Mouse (Mus musculus) midbrain, embryonic 12.5 days (tissue): ENCODE measurements around the gene Gm20388. TPM values are rescaled to one million over a fixed set of nuclear protein-coding genes. Genes with fewer than 3 reads are reported as not detected.

Experiments used
- ATAC-seq: fragments of 200-750 bp; cut with Nextera tagmentation; 2 replicates; pipeline ENCODE4 v1.8.0; 2017; ENCODE audit warnings: low read depth, moderate TSS enrichment, moderate library complexity; ENCODE audit not compliant: low FRiP score
- H3K27ac ChIP-seq: fragments of 300-500 bp; sonication (generic); replicated peaks from 2 replicates; pipeline ENCODE4 v1.5.1; 2016; ENCODE audit warnings: mild to moderate bottlenecking
- H3K27me3 ChIP-seq: fragments of 300-500 bp; sonication (generic); 2 replicates; pipeline ENCODE4 v1.6.1; 2016; ENCODE audit warnings: mild to moderate bottlenecking
- H3K36me3 ChIP-seq: fragments of 300-500 bp; sonication (generic); 2 replicates; pipeline ENCODE4 v1.6.1; 2016
- H3K4me1 ChIP-seq: fragments of 300-500 bp; sonication (generic); 2 replicates; pipeline ENCODE4 v1.6.1; 2016
- H3K4me2 ChIP-seq: fragments of 300-500 bp; sonication (generic); replicated peaks from 2 replicates; pipeline ENCODE4 v1.6.1; 2016; ENCODE audit warnings: mild to moderate bottlenecking, moderate library complexity
- H3K4me3 ChIP-seq: fragments of 300-500 bp; sonication (generic); 2 replicates; pipeline ENCODE4 v1.5.1; 2016; ENCODE audit warnings: mild to moderate bottlenecking
- H3K9ac ChIP-seq: fragments of 300-500 bp; sonication (generic); replicated peaks from 2 replicates; pipeline ENCODE4 v1.6.1; 2016; ENCODE audit warnings: mild to moderate bottlenecking, moderate library complexity
- H3K9me3 ChIP-seq: fragments of 300-500 bp; sonication (generic); 2 replicates; pipeline ENCODE4 v1.6.1; 2016; ENCODE audit warnings: mild to moderate bottlenecking
- WGBS: fragments of 180-500 bp; shearing (Covaris S2); methylation state at CpG from one replicate; pipeline ENCODE4 v1.1.7; 2016; 5-methylcytosine and 5-hydroxymethylcytosine counted together
- polyA plus RNA-seq: library from polyadenylated mRNA; unstranded; fragments of >200 nt; fragmentation: Nextera tagmentation; extraction: Ambion mirVana; gene quantifications from 2 replicates; pipeline ENCODE4 v1.2.1, GENCODE M21; 2016

Gm20388 gene
- polyA plus RNA-seq, 1 experiment from 2014 or later, result not detected

DNA sequence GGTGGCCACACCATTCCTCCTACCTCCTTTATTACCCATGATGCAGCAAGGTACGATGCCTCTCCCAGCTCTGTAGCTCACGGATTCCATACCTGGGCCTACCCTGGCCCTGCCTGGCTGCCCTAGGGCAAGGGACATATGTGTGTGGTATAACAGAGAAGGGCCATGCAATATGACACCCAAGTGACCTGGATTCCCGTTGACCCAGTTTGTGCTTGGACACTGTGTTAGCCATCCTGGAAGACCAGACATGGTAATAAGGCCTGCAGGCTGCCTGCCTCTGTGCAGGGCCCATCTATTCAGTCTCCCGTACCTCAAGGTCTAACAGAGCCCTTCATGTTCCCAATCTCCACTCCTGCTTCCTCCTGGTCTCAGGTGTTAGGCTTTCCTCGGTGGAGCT, 517.9 kb downstream of the Gm20388 start:
- 86% methylated on average over 5 of the region's 5 CpGs for WGBS
- no peak overlapping the region for H3K27ac ChIP-seq
- no peak overlapping the region for H3K9ac ChIP-seq
- ATAC-seq, result no peak
- H3K36me3 ChIP-seq, result no peaks in the 10 kb centered on the region
- H3K27me3 ChIP-seq, result peaks cover 34% of the 10 kb centered on the region
- no peak overlapping the region for H3K4me2 ChIP-seq
- no peak overlapping the region for H3K4me3 ChIP-seq
- H3K4me1 ChIP-seq, result peaks cover 59% of the 10 kb centered on the region
- H3K9me3 ChIP-seq, result peaks cover 1% of the 10 kb centered on the region; the same call in 1 of the 2 replicates

DNA sequence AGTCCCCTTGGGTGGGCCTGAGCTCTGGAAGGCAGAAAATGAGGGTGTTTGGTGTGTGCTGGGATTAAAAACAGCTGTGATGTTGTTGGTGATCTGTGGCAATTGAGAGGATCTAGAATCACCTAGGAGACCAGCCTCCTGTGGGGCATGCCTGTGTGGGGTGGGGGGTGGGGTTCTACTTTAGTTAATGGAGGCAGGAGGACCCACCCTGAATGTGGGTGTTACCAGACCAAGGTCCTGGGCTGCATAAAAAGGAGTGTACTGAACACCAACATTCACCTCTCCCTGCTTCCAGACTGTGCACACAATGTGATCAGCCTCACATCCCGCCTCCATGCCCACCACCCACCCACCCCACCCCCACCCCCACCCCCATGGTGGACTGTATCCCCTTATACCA, 518.5 kb downstream of the Gm20388 start:
- WGBS, result 92% methylated on average over 1 of the region's 1 CpGs
- Histone ChIP-seq H3K27me3 (peaks cover 34% of the 10 kb centered on the region), H3K36me3 (no peaks in the 10 kb centered on the region), H3K27ac (no peak overlapping the region), H3K9ac (no peak overlapping the region), H3K4me1 (peaks cover 53% of the 10 kb centered on the region), H3K9me3 (peaks cover 7% of the 10 kb centered on the region), H3K4me3 (no peak overlapping the region), H3K4me2 (no peak overlapping the region)
- no peak for ATAC-seq

DNA sequence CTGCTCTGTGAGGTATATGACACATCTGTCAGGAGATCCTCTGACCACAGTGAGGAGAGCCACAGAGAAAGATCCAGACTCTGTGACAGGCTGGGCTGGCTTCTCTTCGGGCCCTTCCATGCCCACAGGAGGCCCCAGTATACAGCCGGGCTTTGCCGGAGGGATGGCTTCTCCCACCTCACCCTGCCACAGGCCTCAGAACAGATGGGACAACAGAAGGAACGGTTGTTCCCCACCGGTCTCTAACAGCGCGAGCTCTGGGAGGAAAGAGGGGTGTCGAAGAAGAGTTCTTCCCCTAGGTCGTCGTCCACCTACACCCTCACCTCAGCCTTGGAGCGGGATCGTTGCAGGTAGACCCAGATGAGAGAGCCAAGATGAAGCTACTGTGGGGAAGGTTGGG, 520.4 kb downstream of the Gm20388 start:
- Histone ChIP-seq H3K4me3 (no peak overlapping the region), H3K9me3 (peaks cover 7% of the 10 kb centered on the region), H3K27ac (no peak overlapping the region; the same call in 1 of the 2 replicates), H3K27me3 (peaks cover 40% of the 10 kb centered on the region), H3K9ac (no peak overlapping the region), H3K4me1 (peaks cover 38% of the 10 kb centered on the region), H3K36me3 (no peaks in the 10 kb centered on the region), H3K4me2 (no peak overlapping the region)
- WGBS, result 82% methylated on average over 12 of the region's 12 CpGs
- ATAC-seq, result no peak

DNA sequence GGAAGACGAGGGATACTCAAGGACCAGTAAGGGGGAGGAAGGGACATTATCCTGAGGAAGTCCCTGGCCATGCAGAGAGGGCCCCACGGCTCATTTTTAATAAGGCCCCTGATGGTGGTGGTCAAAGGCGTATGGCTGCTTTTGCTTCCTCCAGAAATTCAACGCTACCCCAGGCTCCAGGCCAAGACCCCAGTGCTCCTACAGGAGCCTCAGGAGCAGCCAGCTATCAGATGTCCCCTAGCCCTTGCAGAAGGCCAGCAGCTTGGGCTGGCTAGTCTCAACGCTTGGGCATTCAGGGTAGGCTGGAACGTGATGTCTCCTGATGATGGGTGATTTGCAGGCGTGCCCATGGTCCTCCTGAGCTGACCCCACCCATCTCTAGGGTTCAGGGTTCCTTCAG, 521.8 kb downstream of the Gm20388 start:
- H3K4me1 ChIP-seq, result peaks cover 37% of the 10 kb centered on the region
- 85% methylated on average over 7 of the region's 7 CpGs for WGBS
- H3K4me2 ChIP-seq, result no peak overlapping the region
- H3K9ac ChIP-seq, result no peak overlapping the region
- H3K27me3 ChIP-seq, result peaks cover 46% of the 10 kb centered on the region
- peaks cover 7% of the 10 kb centered on the region for H3K9me3 ChIP-seq
- H3K27ac ChIP-seq, result 0 out of 2 replicates have a peak overlapping the region, but pooled peaks have one; percentile 15
- no peak overlapping the region for H3K4me3 ChIP-seq
- ATAC-seq, result no peak
- H3K36me3 ChIP-seq, result no peaks in the 10 kb centered on the region

DNA sequence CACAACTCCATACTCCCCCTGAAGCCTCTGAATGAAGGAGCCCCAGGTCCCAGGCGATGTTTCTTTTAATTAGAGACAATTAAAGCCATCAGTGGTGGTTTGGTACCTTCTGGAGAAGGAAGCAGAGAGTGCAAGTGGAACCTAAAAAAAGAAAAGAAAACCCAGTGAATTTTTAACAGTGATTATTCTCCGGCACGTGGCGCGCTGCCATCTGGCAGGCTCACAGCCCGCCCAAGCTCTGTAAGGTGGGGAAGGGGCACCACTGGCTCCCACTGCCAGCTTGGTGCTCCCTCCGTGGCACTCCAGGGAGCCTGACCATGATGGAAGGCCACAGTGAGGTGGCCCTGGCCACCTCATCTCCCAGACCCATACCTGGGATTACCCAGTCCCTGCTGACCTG, 522.5 kb downstream of the Gm20388 start:
- no peak overlapping the region for H3K9ac ChIP-seq
- no peaks in the 10 kb centered on the region for H3K36me3 ChIP-seq

DNA sequence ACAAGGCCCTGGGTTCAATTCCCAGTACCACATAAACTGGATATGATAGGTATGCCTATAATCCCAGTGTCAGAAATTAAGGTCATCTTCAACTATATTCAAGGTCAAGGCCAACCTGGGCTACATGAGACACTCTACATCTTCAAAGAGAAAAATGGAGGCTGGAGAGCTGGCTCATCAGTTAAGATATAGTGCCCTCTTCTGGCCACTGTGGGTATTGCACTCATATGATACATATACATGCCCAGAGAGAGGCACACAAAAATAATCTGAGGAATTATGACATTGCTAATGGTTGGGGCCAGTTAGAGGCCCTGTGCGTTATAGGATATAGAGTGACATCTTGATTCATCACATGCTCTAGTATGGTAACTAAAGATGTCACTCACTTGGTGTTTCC, 523.1 kb downstream of the Gm20388 start:
- 100% methylated on average over 1 of the region's 1 CpGs for WGBS
- Histone ChIP-seq H3K4me3 (no peak overlapping the region), H3K9ac (no peak overlapping the region), H3K27me3 (peaks cover 52% of the 10 kb centered on the region), H3K4me2 (no peak overlapping the region), H3K4me1 (peaks cover 37% of the 10 kb centered on the region), H3K27ac (no peak overlapping the region), H3K9me3 (peaks cover 7% of the 10 kb centered on the region), H3K36me3 (no peaks in the 10 kb centered on the region)
- ATAC-seq, result no peak

More for the DNA sequence above, 522.5 kb downstream of the Gm20388 start:
- WGBS, result 91% methylated on average over 7 of the region's 7 CpGs
- Histone ChIP-seq H3K27ac (no peak overlapping the region), H3K4me2 (no peak overlapping the region), H3K4me1 (peaks cover 37% of the 10 kb centered on the region), H3K4me3 (no peak overlapping the region), H3K9me3 (peaks cover 7% of the 10 kb centered on the region), H3K27me3 (peaks cover 53% of the 10 kb centered on the region)
- ATAC-seq, result no peak

DNA sequence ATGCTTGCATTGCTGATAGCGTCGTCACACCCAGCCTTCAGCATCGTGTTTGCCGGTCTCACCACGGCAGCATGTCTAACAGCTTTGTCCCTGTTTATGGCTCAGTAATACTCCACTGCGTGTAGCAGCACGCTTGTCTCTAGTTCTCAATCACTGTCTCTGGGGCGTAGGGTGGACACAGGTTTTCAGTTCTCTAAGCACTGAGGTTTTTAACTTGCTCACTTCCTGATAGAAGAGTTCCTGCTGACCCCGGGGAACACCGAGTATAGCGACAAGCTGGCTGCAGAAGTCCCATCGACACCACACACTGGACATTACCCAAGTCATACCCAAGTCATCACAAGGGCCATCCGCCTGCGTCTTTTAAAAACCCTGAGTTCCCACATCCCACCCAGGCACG, 525.1 kb downstream of the Gm20388 start:
- H3K4me3 ChIP-seq, result no peak overlapping the region
- H3K27me3 ChIP-seq, result peaks cover 50% of the 10 kb centered on the region
- ATAC-seq, result no peak
- no peak overlapping the region for H3K9ac ChIP-seq
- H3K4me1 ChIP-seq, result peaks cover 53% of the 10 kb centered on the region
- WGBS, result 95% methylated on average over 15 of the region's 15 CpGs
- no peak overlapping the region for H3K4me2 ChIP-seq
- no peak overlapping the region for H3K27ac ChIP-seq
- no peaks in the 10 kb centered on the region for H3K36me3 ChIP-seq
- H3K9me3 ChIP-seq, result peaks cover 7% of the 10 kb centered on the region

DNA sequence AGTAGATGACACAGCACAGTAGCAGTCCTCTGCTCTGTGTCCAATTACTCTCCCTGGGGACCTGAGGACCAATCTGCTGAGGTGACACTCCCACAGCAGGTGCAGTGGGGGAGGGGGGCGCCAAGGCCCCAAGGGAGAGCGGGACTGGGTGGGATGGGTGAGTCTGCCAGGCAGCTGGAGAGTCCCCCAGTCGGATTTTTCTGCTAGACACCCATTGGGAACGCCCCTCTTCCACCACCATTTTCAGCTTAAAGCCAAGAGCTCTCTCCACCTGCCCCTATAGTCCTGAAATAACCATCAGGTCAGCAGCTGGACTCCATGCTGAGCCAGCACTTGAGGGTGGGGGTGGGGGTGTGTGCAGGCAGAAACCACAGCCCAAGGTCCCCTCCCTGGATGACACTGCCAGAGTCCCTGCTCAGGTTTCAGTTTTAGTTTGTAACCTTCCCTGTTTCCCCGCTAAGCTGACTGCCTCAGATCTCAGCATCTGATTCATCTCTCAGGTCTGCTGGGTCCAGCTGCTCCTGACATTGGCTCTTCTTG, 525.9 kb downstream of the Gm20388 start:
- H3K27me3 ChIP-seq, result peaks cover 54% of the 10 kb centered on the region

DNA sequence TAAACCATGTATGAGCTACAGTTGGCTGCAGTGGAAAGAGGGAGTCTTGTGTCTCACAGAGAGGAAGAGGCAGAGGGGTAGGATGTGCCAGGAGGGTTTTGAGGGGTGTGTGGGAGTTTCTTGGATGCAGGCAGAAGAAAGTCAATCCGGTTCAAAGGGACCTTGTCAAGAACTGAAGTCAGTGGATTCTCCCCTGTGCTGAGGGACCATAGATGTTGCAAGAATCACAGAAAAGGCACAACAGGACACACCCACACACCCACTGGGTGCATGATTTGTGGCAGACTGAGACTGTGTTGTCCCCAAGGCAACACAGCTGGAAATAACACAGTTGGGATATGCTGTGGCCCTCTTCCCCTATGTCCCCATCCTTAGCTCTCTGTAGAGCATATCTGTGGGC, 526.6 kb downstream of the Gm20388 start:
- Histone ChIP-seq H3K9me3 (peaks cover 7% of the 10 kb centered on the region), H3K36me3 (no peaks in the 10 kb centered on the region), H3K4me3 (no peak overlapping the region), H3K4me2 (no peak overlapping the region), H3K27me3 (peaks cover 59% of the 10 kb centered on the region), H3K4me1 (peaks cover 65% of the 10 kb centered on the region), H3K27ac (0 out of 2 replicates have a peak overlapping the region, but pooled peaks have one; percentile 42), H3K9ac (no peak overlapping the region)
- 88% methylated on average over 1 of the region's 1 CpGs for WGBS
- no peak for ATAC-seq

More for the DNA sequence above, 525.9 kb downstream of the Gm20388 start:
- Histone ChIP-seq H3K9me3 (peaks cover 7% of the 10 kb centered on the region), H3K36me3 (no peaks in the 10 kb centered on the region), H3K4me3 (no peak overlapping the region), H3K9ac (no peak overlapping the region), H3K4me1 (peaks cover 60% of the 10 kb centered on the region), H3K27ac (no peak overlapping the region), H3K4me2 (no peak overlapping the region)
- 55% methylated on average over 5 of the region's 5 CpGs for WGBS
- ATAC-seq, result no peak

DNA sequence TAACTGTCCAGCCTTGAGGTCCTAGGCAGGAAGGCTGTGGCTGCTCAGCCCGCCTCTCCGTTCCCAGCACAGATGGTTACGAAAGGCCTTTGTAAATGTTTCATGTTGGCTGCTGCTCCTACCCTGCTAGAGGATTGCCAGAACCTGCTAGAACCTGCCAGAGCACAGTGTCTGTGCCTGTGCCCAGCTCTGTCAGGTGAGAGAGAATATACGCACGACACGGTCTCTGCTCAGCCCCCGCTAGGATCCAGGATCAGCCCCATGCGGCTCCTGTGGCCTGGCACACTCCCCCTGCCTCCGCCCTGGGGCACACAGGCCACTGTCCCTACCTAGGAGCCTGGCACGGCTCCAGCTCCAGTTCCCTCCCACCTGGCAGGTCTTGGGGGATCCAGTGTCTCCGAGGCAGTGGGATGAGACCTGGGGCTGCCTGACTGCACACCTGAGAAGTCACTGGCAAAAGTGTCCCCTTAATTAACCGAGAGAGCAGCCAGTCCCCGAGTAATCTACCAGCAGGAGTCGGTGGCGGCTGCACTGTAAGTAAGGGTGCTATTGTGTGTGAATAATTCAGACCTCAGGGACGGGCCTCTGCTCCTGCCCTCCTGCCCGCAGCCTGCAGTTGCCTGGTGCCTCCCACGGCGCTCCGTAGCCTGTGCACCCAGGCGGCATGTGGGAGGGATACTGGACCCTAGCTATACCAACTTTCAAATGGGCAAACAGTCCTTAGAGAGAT, 527.2 kb downstream of the Gm20388 start:
- Histone ChIP-seq H3K27me3 (peaks cover 53% of the 10 kb centered on the region), H3K9ac (no peak overlapping the region), H3K36me3 (no peaks in the 10 kb centered on the region), H3K4me2 (no peak overlapping the region), H3K9me3 (peaks cover 7% of the 10 kb centered on the region), H3K4me1 (peaks cover 67% of the 10 kb centered on the region), H3K4me3 (no peak overlapping the region), H3K27ac (peak overlapping the region; percentile 42)
- 58% methylated on average over 21 of the region's 21 CpGs for WGBS
- no peak for ATAC-seq

DNA sequence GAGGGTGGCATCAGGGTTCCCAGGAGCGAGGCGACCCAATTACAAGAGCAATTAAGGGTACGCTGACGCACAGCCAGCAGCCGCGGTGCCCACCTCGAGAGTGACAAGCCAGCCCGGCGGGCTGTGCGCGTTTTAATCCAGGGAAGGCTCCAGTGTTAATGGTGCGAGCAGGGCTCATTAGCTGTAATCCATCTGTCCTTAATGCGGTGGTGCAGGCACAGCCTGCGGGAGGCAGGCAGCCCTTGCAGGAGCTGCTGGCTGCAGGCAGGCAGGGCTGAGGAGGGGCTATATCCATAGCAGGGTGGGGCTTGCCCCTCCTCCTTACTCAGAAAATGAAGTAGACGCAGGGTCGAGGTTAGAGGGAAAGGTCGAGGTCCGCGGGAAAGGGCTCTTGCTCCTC, 528.7 kb downstream of the Gm20388 start:
- WGBS, result 3% methylated on average over 19 of the region's 19 CpGs
- H3K27me3 ChIP-seq, result peaks cover 51% of the 10 kb centered on the region
- H3K36me3 ChIP-seq, result no peaks in the 10 kb centered on the region
- no peaks in the 10 kb centered on the region for H3K9me3 ChIP-seq
- H3K4me1 ChIP-seq, result peaks cover 65% of the 10 kb centered on the region
- H3K9ac ChIP-seq, result no peak overlapping the region
- H3K4me3 ChIP-seq, result no peak overlapping the region
- peak overlapping the region; percentile 68 for H3K27ac ChIP-seq
- H3K4me2 ChIP-seq, result peak overlapping the region; percentile 23
- peak; percentile 76 for ATAC-seq

DNA sequence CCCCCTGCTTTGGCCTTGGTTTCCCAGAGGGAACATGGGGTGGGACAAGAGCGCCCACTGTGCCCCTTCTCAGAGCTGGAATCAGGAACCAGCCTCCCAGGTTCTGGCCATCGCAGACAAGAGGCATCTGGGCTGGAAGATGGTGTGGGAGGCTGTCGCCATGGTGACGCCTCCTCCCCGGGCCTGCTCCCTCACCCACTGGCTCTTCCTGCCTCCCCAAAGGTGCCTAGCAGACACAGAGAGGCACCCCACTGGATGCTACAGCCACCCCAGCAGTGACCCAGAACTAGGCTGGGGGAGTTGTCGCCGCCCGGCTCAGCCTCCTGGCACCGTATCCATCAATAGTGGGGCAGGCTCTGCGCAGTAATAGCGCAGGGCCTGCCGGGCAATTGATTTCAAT, 530.1 kb downstream of the Gm20388 start:
- peaks cover 69% of the 10 kb centered on the region for H3K4me1 ChIP-seq
- no peak overlapping the region for H3K4me2 ChIP-seq
- no peaks in the 10 kb centered on the region for H3K9me3 ChIP-seq
- peak overlapping the region; percentile 54 for H3K27ac ChIP-seq
- no peak overlapping the region for H3K4me3 ChIP-seq
- no peaks in the 10 kb centered on the region for H3K36me3 ChIP-seq
- 59% methylated on average over 12 of the region's 12 CpGs for WGBS
- H3K27me3 ChIP-seq, result peaks cover 48% of the 10 kb centered on the region
- H3K9ac ChIP-seq, result no peak overlapping the region
- ATAC-seq, result no peak
